Mouse (Mus musculus) gastrocnemius, adult 2 months (tissue): ENCODE measurements around the gene Olfr437. TPM values are rescaled to one million over a fixed set of nuclear protein-coding genes. Genes with fewer than 3 reads are reported as not detected.
"Not testable (repeated sequence)": the region's sequence is repeated elsewhere in the genome, so short reads cannot be mapped to it uniquely, and the experiment has no call there.

Source experiments
- DNase-seq: peaks from one replicate; pipeline ENCODE4 v3.0.0; 2022
- H3K27ac ChIP-seq: fragments of 200-600 bp; 2 replicates; pipeline ENCODE4 v1.8.1; 2022; ENCODE audit warnings: mild to moderate bottlenecking
- H3K4me3 ChIP-seq: fragments of 200-600 bp; 2 replicates; pipeline ENCODE4 v1.8.1; 2022; ENCODE audit warnings: mild to moderate bottlenecking, moderate library complexity
- CTCF ChIP-seq: fragments of 200-600 bp; IDR thresholded peaks from 2 replicates; pipeline ENCODE4 v1.8.1; 2022; ENCODE audit warnings: antibody characterized with exemption, mild to moderate bottlenecking, moderate library complexity
- intact Hi-C: fragments of 180-260 bp; cut with DNase I; formaldehyde crosslinking; loops from one replicate; pipeline ENCODE4 v1.15.1; 2025
- long read RNA-seq, 2 experiments: library from polyadenylated mRNA; stranded (forward); transcript quantifications; one replicate each; pipeline ENCODE4 v2.0.0; 2021
- total RNA-seq, 2 experiments: library from RNA; stranded (reverse); gene quantifications; 2 replicates each; pipeline ENCODE4 v1.2.3; 2021

The Olfr437 gene
- total RNA-seq = not detected
- long read RNA-seq, experiment 1 = 0 reads
- long read RNA-seq, experiment 2 = 0 reads

DNA sequence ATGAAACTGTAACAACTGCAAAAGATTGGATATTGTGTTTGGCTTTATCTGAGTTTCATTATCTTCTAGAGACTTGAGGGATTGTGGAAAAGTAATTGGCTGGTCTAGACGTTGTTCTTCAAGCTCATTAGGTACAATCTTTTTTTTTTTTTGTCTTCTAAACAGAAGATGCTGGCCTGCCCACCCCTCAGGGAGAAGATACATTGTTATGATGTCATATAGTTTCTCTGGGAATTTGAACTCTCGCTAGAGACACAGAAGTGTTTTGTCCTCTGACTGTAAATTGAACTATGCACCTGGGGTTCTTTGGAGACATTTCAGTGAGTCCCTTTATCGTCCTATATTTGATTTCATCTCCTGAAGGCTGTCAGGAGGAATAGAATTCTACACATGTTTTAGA lies at the start of gene Olfr437:
Olfr437 (plus strand) TSS at position 301 of the 400 bp plus-strand sequence.
- intact Hi-C loops = no loop called here
- Histone ChIP-seq H3K27ac (no peak within 1 kb of the TSS), H3K4me3 (no peak within 1 kb of the TSS)
- no peak for TF ChIP-seq CTCF
- no peak for DNase-seq

DNA sequence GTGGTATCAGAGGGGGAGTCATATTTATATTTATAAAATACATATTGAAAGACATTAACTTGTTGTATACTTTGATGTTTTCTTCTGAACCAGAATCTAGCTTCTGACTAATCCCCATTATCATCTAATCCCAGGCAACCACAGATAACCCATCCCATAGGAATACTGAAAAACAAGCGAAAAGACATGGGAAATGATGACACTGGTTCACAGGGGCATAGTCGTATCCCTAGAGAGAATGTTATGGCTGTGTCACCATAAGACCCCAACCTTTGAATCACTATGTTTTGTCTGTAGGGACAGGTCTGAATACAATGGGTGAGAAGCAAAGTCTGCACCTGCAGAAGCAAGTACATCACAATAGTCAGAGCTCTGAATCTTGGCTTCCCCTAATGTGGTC lies 16.8 kb upstream of the Olfr437 start, which contains the start of gene Olfr237-ps1:
Olfr237-ps1 (plus strand) TSS at position 301 of the 400 bp plus-strand sequence.
- H3K27ac ChIP-seq, intact Hi-C loops, H3K4me3 ChIP-seq, DNase-seq: not testable (repeated sequence)

- TF ChIP-seq CTCF = no peak
- intact Hi-C loops = no loop called here
Measured at GRCm38 (mm10) chr6:43159502-43159901, 3.6 kb upstream of the Olfr437 start.

GRCm38 (mm10) chr6:43167246-43167645 lies 4.2 kb downstream of the Olfr437 start:
- Histone ChIP-seq H3K27ac (no peak overlapping the region), H3K4me3 (no peak overlapping the region)
- no peak for TF ChIP-seq CTCF
- intact Hi-C loops = no loop called here
- DNase-seq = no peak

More at GRCm38 (mm10) chr6:43159502-43159901, 3.6 kb upstream of the Olfr437 start:
- no peak for DNase-seq
- H3K27ac ChIP-seq = no peak overlapping the region
- no peak overlapping the region for H3K4me3 ChIP-seq

DNA sequence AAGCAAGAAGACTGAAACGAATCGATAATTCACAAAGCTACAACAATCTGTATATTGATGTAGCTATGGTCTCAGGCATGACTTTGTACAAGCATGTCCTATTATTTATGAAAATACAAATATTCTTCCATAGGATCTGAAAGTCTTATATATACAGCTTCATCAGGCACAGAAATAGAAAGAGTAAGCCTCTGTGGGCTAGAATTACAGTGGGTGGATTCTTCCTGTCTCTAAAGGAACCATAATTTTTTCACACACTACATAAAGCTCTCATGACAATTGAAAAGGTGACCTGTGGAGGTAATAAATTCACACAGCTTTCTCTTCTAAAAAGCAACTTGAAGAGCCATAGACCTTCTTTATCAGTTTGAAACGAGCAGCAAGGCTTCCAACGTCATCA lies 8.8 kb downstream of the Olfr437 start, which contains the start of gene Olfr13:
Olfr13 (plus strand) TSS at position 301 of the 400 bp plus-strand sequence.
- intact Hi-C loops = no loop called here
- no peak for TF ChIP-seq CTCF
- no peak for DNase-seq
- H3K4me3 ChIP-seq = no peak within 1 kb of the TSS
- H3K27ac ChIP-seq = no peak within 1 kb of the TSS

GRCm38 (mm10) chr6:43178129-43178528 lies 15.0 kb downstream of the Olfr437 start:
- Histone ChIP-seq H3K27ac (no peak overlapping the region), H3K4me3 (no peak overlapping the region)
- no peak for DNase-seq
- TF ChIP-seq CTCF = no peak
- intact Hi-C loops = no loop called here

GRCm38 (mm10) chr6:43178584-43179501 lies 15.8 kb downstream of the Olfr437 start:
- H3K27ac ChIP-seq = no peak overlapping the region
- H3K4me3 ChIP-seq = no peak overlapping the region
- intact Hi-C loops = no loop called here
- no peak for TF ChIP-seq CTCF
- DNase-seq = no peak

GRCm38 (mm10) chr6:43190986-43191385 lies 27.9 kb downstream of the Olfr437 start:
- TF ChIP-seq CTCF = no peak
- intact Hi-C loops = no loop called here
- Histone ChIP-seq H3K4me3 (no peak overlapping the region), H3K27ac (no peak overlapping the region)
- no peak for DNase-seq

- intact Hi-C loops = no loop called here
- no peak for TF ChIP-seq CTCF
- Histone ChIP-seq H3K27ac (no peak within 1 kb of the TSS), H3K4me3 (no peak within 1 kb of the TSS)
- DNase-seq = no peak
Measured at GRCm38 (mm10) chr6:43196781-43197180, 33.7 kb downstream of the Olfr437 start, which contains the start of gene Olfr435. Olfr435 (plus strand) TSS chr6:43197146.

DNA sequence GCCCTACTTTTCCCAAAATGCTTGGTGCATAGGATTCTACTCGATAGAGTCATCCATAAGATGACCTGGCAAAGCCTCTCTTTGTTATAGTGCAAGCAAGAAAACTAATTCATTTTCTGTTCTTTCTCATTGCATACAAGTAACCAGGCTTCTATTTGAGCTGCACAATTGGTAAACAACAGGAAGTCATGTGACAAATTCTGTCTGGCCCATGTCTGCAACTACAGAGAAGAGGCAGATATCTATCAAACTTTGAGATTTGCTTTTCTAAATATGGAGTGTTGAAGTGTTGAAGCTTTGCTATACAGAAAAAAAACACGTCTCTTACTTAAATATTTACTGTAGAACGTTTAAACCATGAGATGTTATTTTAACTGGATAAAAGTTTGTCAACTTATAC lies 35.0 kb downstream of the Olfr437 start:
- no peak overlapping the region for H3K4me3 ChIP-seq
- intact Hi-C loops = no loop called here
- H3K27ac ChIP-seq = no peak overlapping the region
- DNase-seq = no peak
- no peak for TF ChIP-seq CTCF

DNA sequence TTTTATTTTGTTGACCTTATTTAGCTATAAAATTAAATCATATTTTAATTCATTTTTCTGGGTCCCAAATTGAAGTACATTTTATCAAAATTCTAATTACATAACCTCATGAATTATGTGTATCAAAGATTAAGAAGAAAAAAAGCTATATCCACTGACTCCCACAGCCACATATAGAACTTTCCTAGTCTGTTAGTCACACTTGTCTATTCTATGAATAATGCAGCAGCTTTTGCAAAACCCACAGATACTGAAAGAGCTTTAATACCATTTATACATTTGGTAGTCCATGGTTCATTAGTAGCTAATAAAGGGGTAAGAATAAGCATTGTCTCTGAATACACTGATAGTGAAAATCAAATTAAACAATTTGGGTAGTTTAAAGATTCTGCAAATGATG lies 39.7 kb downstream of the Olfr437 start:
- intact Hi-C loops = no loop called here
- no peak for TF ChIP-seq CTCF
- no peak overlapping the region for H3K4me3 ChIP-seq
- no peak for DNase-seq
- no peak overlapping the region for H3K27ac ChIP-seq

DNA sequence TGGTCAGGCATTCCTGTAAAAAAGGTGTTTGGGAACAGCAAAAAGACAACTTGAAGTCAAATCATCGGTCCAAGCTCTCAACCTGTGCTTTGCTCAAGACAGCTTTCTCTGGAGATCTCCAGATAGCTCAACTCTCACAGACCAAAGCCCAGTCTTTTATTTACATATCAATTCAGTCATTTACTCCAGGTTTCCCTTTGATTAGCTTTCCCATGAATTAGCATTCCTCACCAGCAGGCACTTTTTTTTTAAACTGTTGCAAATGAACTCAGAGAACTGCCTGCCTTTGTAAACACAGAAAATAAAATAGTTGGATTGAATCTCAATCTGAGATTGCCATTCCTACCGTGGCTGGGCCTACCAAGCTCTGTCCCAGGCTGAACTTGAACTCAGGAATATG lies 42.3 kb downstream of the Olfr437 start:
- intact Hi-C loops = no loop called here
- TF ChIP-seq CTCF = no peak

DNA sequence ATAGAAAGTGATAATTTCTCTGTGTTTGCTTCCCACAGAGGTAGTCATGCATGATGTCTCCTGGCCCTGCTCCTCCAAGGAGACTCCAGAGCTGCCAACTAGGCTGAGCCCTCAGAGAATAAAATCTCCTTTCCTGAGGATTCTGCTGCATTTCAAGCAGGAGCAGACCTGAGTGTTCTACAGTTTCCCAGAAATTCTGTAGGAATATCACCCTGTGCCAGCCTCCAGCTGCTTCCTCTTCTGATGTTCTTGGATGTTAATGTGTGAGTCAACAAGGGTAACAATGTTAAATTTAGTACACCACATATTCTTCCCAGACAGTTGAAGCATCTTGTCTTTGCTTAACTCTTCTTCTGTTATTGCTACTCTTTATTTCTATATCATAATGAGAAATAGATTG lies 49.8 kb downstream of the Olfr437 start, which contains the start of gene Olfr434:
Olfr434 (plus strand) TSS at position 149 of the 400 bp plus-strand sequence.
- DNase-seq, H3K4me3 ChIP-seq, H3K27ac ChIP-seq, intact Hi-C loops: not testable (repeated sequence)

More for the DNA sequence above, 42.3 kb downstream of the Olfr437 start:
- Histone ChIP-seq H3K27ac (no peak overlapping the region), H3K4me3 (no peak overlapping the region)
- DNase-seq = no peak

Other genes starting within 250 kb of the Olfr437 start
- gene Olfr446, start 241.9 kb upstream of the Olfr437 start, total RNA-seq = not detected
- gene Olfr444, start 214.2 kb upstream of the Olfr437 start, total RNA-seq = not detected
- gene Olfr441, start 56.9 kb upstream of the Olfr437 start, total RNA-seq = not detected
- not detected for gene Olfr237-ps1, start 16.7 kb upstream of the Olfr437 start, total RNA-seq
- not detected for gene Olfr13, start 8.9 kb downstream of the Olfr437 start, total RNA-seq
- gene Olfr435, start 33.9 kb downstream of the Olfr437 start, total RNA-seq = not detected
- gene Olfr434, start 49.7 kb downstream of the Olfr437 start, total RNA-seq = not detected
- not detected for gene Olfr47, start 68.2 kb downstream of the Olfr437 start, total RNA-seq
- gene Arhgef5, start 102.3 kb downstream of the Olfr437 start, total RNA-seq = 1 to 10 TPM; 2.9 to 3.1 TPM
- not detected for gene Nobox, start 146.3 kb downstream of the Olfr437 start, total RNA-seq